ENCODE assay signal across 8 mouse cellular contexts in genomic region chr17:34590154-34590987, GRCm38 (mm10). TPM values are rescaled to one million over a fixed set of nuclear protein-coding genes. Genes with fewer than 3 reads are reported as not detected.
DNase-seq lines count a peak whose midpoint lies in the region; ATAC-seq and TF ChIP-seq lines count a peak whose summit lies in the region.

No protein-coding gene starts in this region.

- peak; percentile 41 for DNase-seq in cerebellum, adult 8-10 months
- DNase-seq in cerebellum, postnatal 36 days = no peak
- peak; percentile 39 for DNase-seq in thymus, adult 2 months
- no peak for DNase-seq in thymus, adult 18-20 months
- no peak for DNase-seq in frontal cortex, postnatal 14 days (ENCODE audit: low spot score in 2 of 2)
- no peak for DNase-seq in right cerebral cortex, postnatal 36 days (ENCODE audit: low spot score in 2 of 2)

- 37% methylated on average over 15 of the region's 15 CpGs for WGBS in thymus, adult 2 months
- WGBS in limb, embryonic 13.5 days = 73% methylated on average over 15 of the region's 15 CpGs
- 66% methylated on average over 15 of the region's 15 CpGs for WGBS in stomach, embryonic 15.5 days

- TF ChIP-seq CTCF in thymus, adult 2 months (IDR thresholded peaks at IDR 0.05; ENCODE audit: borderline replicate concordance, control insufficient read depth, extremely low read depth, insufficient read depth, low read length, poor library complexity) = no peak

- no peaks in the 10 kb centered on the region for H3K27me3 ChIP-seq in thymus, adult 2 months (ENCODE audit: control insufficient read depth, insufficient read depth, low read length)
- H3K27me3 ChIP-seq in limb, embryonic 13.5 days = no peaks in the 10 kb centered on the region
- no peaks in the 10 kb centered on the region for H3K27me3 ChIP-seq in stomach, embryonic 15.5 days (replicated peaks)

- peaks cover 13% of the 10 kb centered on the region for H3K36me3 ChIP-seq in thymus, adult 2 months (ENCODE audit: control insufficient read depth, insufficient read depth, low read length)
- H3K36me3 ChIP-seq in limb, embryonic 13.5 days = peaks cover 15% of the 10 kb centered on the region
- H3K36me3 ChIP-seq in stomach, embryonic 15.5 days = peaks cover 7% of the 10 kb centered on the region; the same call in 1 of the 2 replicates

- no peaks in the 10 kb centered on the region for H3K9me3 ChIP-seq in limb, embryonic 13.5 days
- H3K9me3 ChIP-seq in stomach, embryonic 15.5 days = no peaks in the 10 kb centered on the region

- peak overlapping the region; percentile 98 for H3K4me2 ChIP-seq in limb, embryonic 13.5 days (replicated peaks)
- H3K4me2 ChIP-seq in stomach, embryonic 15.5 days = peak overlapping the region; percentile 87

- H3K4me3 ChIP-seq in thymus, adult 2 months (ENCODE audit: control insufficient read depth, insufficient read depth, low read length) = peak overlapping the region; percentile 65
- peak overlapping the region; percentile 91; the same call in 1 of the 2 replicates for H3K4me3 ChIP-seq in limb, embryonic 13.5 days
- peak overlapping the region; percentile 13 for H3K4me3 ChIP-seq in stomach, embryonic 15.5 days (replicated peaks)

- peaks cover 38% of the 10 kb centered on the region for H3K4me1 ChIP-seq in thymus, adult 2 months (replicated peaks; ENCODE audit: control insufficient read depth, insufficient read depth, low read length)
- H3K4me1 ChIP-seq in limb, embryonic 13.5 days = peaks cover 71% of the 10 kb centered on the region
- peaks cover 63% of the 10 kb centered on the region for H3K4me1 ChIP-seq in stomach, embryonic 15.5 days

- H3K27ac ChIP-seq in thymus, adult 2 months (ENCODE audit: control insufficient read depth, insufficient read depth, low read length) = peak overlapping the region; percentile 95
- peak overlapping the region; percentile 99; the same call in 1 of the 2 replicates for H3K27ac ChIP-seq in limb, embryonic 13.5 days
- H3K27ac ChIP-seq in stomach, embryonic 15.5 days = peak overlapping the region; percentile 96

- 0 out of 2 replicates have a peak overlapping the region, but pooled peaks have one; percentile 98 for H3K9ac ChIP-seq in limb, embryonic 13.5 days
- H3K9ac ChIP-seq in stomach, embryonic 15.5 days = peak overlapping the region; percentile 16; the same call in 1 of the 2 replicates

- no peak for ATAC-seq in limb, embryonic 13.5 days (ENCODE audit: low FRiP score, low read depth)
- no peak for ATAC-seq in stomach, embryonic 15.5 days (ENCODE audit: insufficient read depth, low FRiP score, low read depth)

- TF ChIP-seq POLR2A in thymus, adult 2 months (IDR thresholded peaks at IDR 0.05; ENCODE audit: control insufficient read depth, extremely low read depth, insufficient read depth, low read length, poor library complexity) = no peak

RNA-seq across cellular contexts. Expression of gene Pbx2, which starts 0.7 kb away (rescaled TPM):
- polyA plus RNA-seq in thymus, adult 2 months (2012; rRNA removed) = 144 and 146 TPM in 2 replicates
- polyA plus RNA-seq in limb, embryonic 13.5 days (2015; fragmentation: Nextera tagmentation; extraction: Ambion mirVana) = 17.6 and 18.9 TPM in 2 replicates
- polyA plus RNA-seq in stomach, embryonic 15.5 days (2015; fragmentation: Nextera tagmentation; extraction: Ambion mirVana) = 8.5 and 9.2 TPM in 2 replicates

RNA-seq across cellular contexts. Expression of gene Gpsm3, which starts 0.8 kb away (rescaled TPM):
- polyA plus RNA-seq in thymus, adult 2 months (2012; rRNA removed) = 208 and 222 TPM in 2 replicates
- 4.0 and 5.8 TPM in 2 replicates for polyA plus RNA-seq in limb, embryonic 13.5 days (2015; fragmentation: Nextera tagmentation; extraction: Ambion mirVana)
- polyA plus RNA-seq in stomach, embryonic 15.5 days (2015; fragmentation: Nextera tagmentation; extraction: Ambion mirVana) = 10.2 and 11.9 TPM in 2 replicates

RNA-seq across cellular contexts. Expression of gene Ager, which starts 7.3 kb away (rescaled TPM):
- polyA plus RNA-seq in thymus, adult 2 months (2012; rRNA removed) = 13.4 and 18.8 TPM in 2 replicates
- 3.5 TPM in 2 replicates for polyA plus RNA-seq in limb, embryonic 13.5 days (2015; fragmentation: Nextera tagmentation; extraction: Ambion mirVana)
- polyA plus RNA-seq in stomach, embryonic 15.5 days (2015; fragmentation: Nextera tagmentation; extraction: Ambion mirVana) = 3.1 and 3.5 TPM in 2 replicates

RNA-seq across cellular contexts. Expression of gene Rnf5, which starts 13.1 kb away (rescaled TPM):
- 140 and 175 TPM in 2 replicates for polyA plus RNA-seq in thymus, adult 2 months (2012; rRNA removed)
- 133 and 135 TPM in 2 replicates for polyA plus RNA-seq in limb, embryonic 13.5 days (2015; fragmentation: Nextera tagmentation; extraction: Ambion mirVana)
- 130 and 142 TPM in 2 replicates for polyA plus RNA-seq in stomach, embryonic 15.5 days (2015; fragmentation: Nextera tagmentation; extraction: Ambion mirVana)

RNA-seq across cellular contexts. Expression of gene Agpat1, which starts 13.7 kb away (rescaled TPM):
- polyA plus RNA-seq in thymus, adult 2 months (2012; rRNA removed) = 316 and 350 TPM in 2 replicates
- polyA plus RNA-seq in limb, embryonic 13.5 days (2015; fragmentation: Nextera tagmentation; extraction: Ambion mirVana) = 52.9 and 58.4 TPM in 2 replicates
- 49.3 and 50.8 TPM in 2 replicates for polyA plus RNA-seq in stomach, embryonic 15.5 days (2015; fragmentation: Nextera tagmentation; extraction: Ambion mirVana)

Comparison
In these comparisons a context has a peak if more than half of its experiments do, and no peak if none do; other contexts are left out.
1. DNase-seq: peak in cerebellum, adult 8-10 months (single experiment) and thymus, adult 2 months (single experiment); none in cerebellum, postnatal 36 days (0 of 2), thymus, adult 18-20 months (0 of 2), frontal cortex, postnatal 14 days (0 of 2) and right cerebral cortex, postnatal 36 days (0 of 2).
2. H3K4me3 ChIP-seq: peak in every context shown above with its lines; median percentile 91 in limb, embryonic 13.5 days; 65 in thymus, adult 2 months; 13 in stomach, embryonic 15.5 days.
3. RNA of gene Gpsm3, which starts 0.8 kb away (polyA plus RNA-seq): 208 to 222 TPM in thymus, adult 2 months; 10.2 to 11.9 TPM in stomach, embryonic 15.5 days and 4.0 to 5.8 TPM in limb, embryonic 13.5 days; every median in the first group is over 10 times any median in the second.
4. Peak in every context shown above with its lines, with median percentiles within 50 percentile points of each other: H3K27ac ChIP-seq.